Mouse (Mus musculus) CH12.LX (cell line): Measurements from ENCODE around the gene Drc1. TPM values are rescaled to one million over a fixed set of nuclear protein-coding genes. Genes with fewer than 3 reads are reported as not detected.
A peak's percentile ranks its signal among the peaks of the same experiment; 100 is the strongest.

ENCODE experiments used
- DNase-seq: peaks from one replicate; pipeline ENCODE4 v3.0.0-alpha.2; 2013; ENCODE audit errors: extremely low read depth
- H3K27ac ChIP-seq: 2 replicates; pipeline ENCODE4 v1.5.1; 2012; ENCODE audit warnings: low read depth, mild to moderate bottlenecking, control low read depth, moderate library complexity; ENCODE audit not compliant: insufficient read depth
- H3K27me3 ChIP-seq: replicated peaks from 2 replicates; pipeline ENCODE3; 2012; ENCODE audit warnings: inconsistent platforms
- H3K36me3 ChIP-seq, 2 experiments: replicated peaks in 1 of 2; 2 replicates each; pipeline versions ENCODE3 to v1.6.1; 2012; ENCODE audit warnings: inconsistent platforms in 1 of 2, low read length in 1 of 2, mild to moderate bottlenecking in 1 of 2, mixed read lengths in 1 of 2, moderate library complexity in 1 of 2; ENCODE audit not compliant: control insufficient read depth in 1 of 2, insufficient read depth in 1 of 2
- H3K4me1 ChIP-seq, 2 experiments: 2 replicates each; pipeline ENCODE4 v1.6.1; 2012; ENCODE audit warnings: inconsistent platforms in 1 of 2, moderate library complexity in 1 of 2; ENCODE audit not compliant: insufficient read depth in 2 of 2, control insufficient read depth in 1 of 2
- H3K4me2 ChIP-seq: 2 replicates; pipeline ENCODE4 v1.6.1; 2012; ENCODE audit warnings: low read depth, mild to moderate bottlenecking, control low read depth; ENCODE audit not compliant: poor library complexity, insufficient read depth, severe bottlenecking
- H3K4me3 ChIP-seq, 3 experiments: fragments of 150-350 bp in 1 of 3; sonication (generic) in 1 of 3; replicated peaks in 1 of 3; 2 replicates each; pipeline versions ENCODE3 to v1.5.1; 2011 to 2012; ENCODE audit warnings: low read depth in 2 of 3, low read length in 2 of 3, mild to moderate bottlenecking in 2 of 3, moderate library complexity in 2 of 3, control low read depth in 1 of 3, improper control_type of control experiment in 1 of 3, inconsistent platforms in 1 of 3, mixed read lengths in 1 of 3; ENCODE audit not compliant: poor library complexity in 1 of 3
- H3K79me2 ChIP-seq: replicated peaks from 2 replicates; pipeline ENCODE4 v1.6.1; 2012; ENCODE audit warnings: mild to moderate bottlenecking, moderate library complexity; ENCODE audit not compliant: control insufficient read depth, poor library complexity, insufficient read depth, severe bottlenecking; ENCODE audit errors: extremely low read depth
- H3K9ac ChIP-seq: 2 replicates; pipeline ENCODE4 v1.6.1; 2012; ENCODE audit warnings: low read depth, mild to moderate bottlenecking, control low read depth, moderate library complexity; ENCODE audit not compliant: insufficient read depth
- H3K9me3 ChIP-seq: replicated peaks from 2 replicates; pipeline ENCODE3; 2012; ENCODE audit warnings: low read length, inconsistent platforms, mixed read lengths
- BHLHE40 ChIP-seq: IDR thresholded peaks from 2 replicates; pipeline ENCODE4 v1.6.1; 2011; ENCODE audit warnings: mild to moderate bottlenecking, low read depth, low read length, improper control_type of control experiment
- CTCF ChIP-seq, 2 experiments: IDR thresholded peaks in 1 of 2; conservative IDR thresholded peaks in 1 of 2; 2 replicates each; pipeline ENCODE4 v1.5.1; 2011 to 2012; ENCODE audit warnings: low read depth in 2 of 2, low read length in 2 of 2, improper control_type of control experiment in 1 of 2, inconsistent platforms in 1 of 2, mild to moderate bottlenecking in 1 of 2, moderate library complexity in 1 of 2
- ELF1 ChIP-seq: IDR thresholded peaks from 2 replicates; pipeline ENCODE4 v1.6.1; 2014; ENCODE audit warnings: low read depth, mild to moderate bottlenecking, inconsistent platforms, low read length, improper control_type of control experiment
- JUND ChIP-seq: conservative IDR thresholded peaks from 2 replicates; pipeline ENCODE4 v1.6.1; 2011; ENCODE audit warnings: low read depth, low read length, improper control_type of control experiment
- RAD21 ChIP-seq: IDR thresholded peaks from 2 replicates; pipeline ENCODE4 v1.6.1; 2011; ENCODE audit warnings: low read depth, mild to moderate bottlenecking, low read length, improper control_type of control experiment, moderate library complexity
- SIN3A ChIP-seq: IDR thresholded peaks from 2 replicates; pipeline ENCODE4 v1.6.1; 2012; ENCODE audit warnings: low read length, improper control_type of control experiment, inconsistent platforms
- SMC3 ChIP-seq: IDR thresholded peaks from 2 replicates; pipeline ENCODE4 v1.6.1; 2011; ENCODE audit warnings: low read depth, low read length, improper control_type of control experiment
- TCF12 ChIP-seq: IDR thresholded peaks from 2 replicates; pipeline ENCODE4 v1.6.1; 2014; ENCODE audit warnings: low read depth, mild to moderate bottlenecking, inconsistent platforms, low read length, improper control_type of control experiment
- dilution Hi-C: fragments of 300-500 bp; cut with MboI; formaldehyde crosslinking; loops from 2 replicates; pipeline ENCODE4 v1.14.3; 2020; ENCODE audit warnings: low sequenced_read_pairs; ENCODE audit not compliant: extremely low pct_unique_long_range_greater_than_20kb, extremely low pct_ligation_motif_present
- in situ Hi-C: fragments of 300-500 bp; cut with MboI; formaldehyde crosslinking; loops from 3 replicates; pipeline ENCODE4 v1.14.3; 2019; ENCODE audit warnings: low sequenced_read_pairs, low pct_ligation_motif_present, low pct_unique_long_range_greater_than_20kb, mixed read lengths
- polyA plus RNA-seq: library from polyadenylated mRNA; unstranded; fragments of >175 nt; gene quantifications from 2 replicates; pipeline ENCODE4 v1.2.1, GENCODE M21; 2012; ENCODE audit warnings: low read depth; ENCODE audit not compliant: insufficient read length
- total RNA-seq, 2 experiments: library from RNA; depleted of rRNA; stranded (reverse); fragments of 300-350 nt in 1 of 2; fragments of >200 nt in 1 of 2; gene quantifications; 2 replicates each; pipeline ENCODE4 v1.2.3; 2012 to 2014

Drc1 gene
- total and polyA plus RNA-seq, 3 experiments = 0.04 TPM; not detected in 2

GRCm38 (mm10) chr5:30243741-30244140, 37.4 kb upstream of the Drc1 start:
- no peak overlapping the region for H3K27ac ChIP-seq
- DNase-seq = peak; percentile 45
- peaks cover 45% of the 10 kb centered on the region for H3K79me2 ChIP-seq
- no peak overlapping the region for H3K4me3 ChIP-seq
- peaks cover under 1 to 22% of the 10 kb centered on the region in 2 experiments for H3K36me3 ChIP-seq
- no peaks in the 10 kb centered on the region for H3K27me3 ChIP-seq
- H3K9ac ChIP-seq = no peak overlapping the region
- no peak overlapping the region for H3K4me2 ChIP-seq
- peaks cover 2 to 47% of the 10 kb centered on the region in 2 experiments; a peak in 3 of 4 replicates for H3K4me1 ChIP-seq
- no peak for TF ChIP-seq JUND
- TF ChIP-seq CTCF (conservative IDR thresholded peaks at IDR 0.05 in 1 of 2, IDR thresholded peaks at IDR 0.05 in 1 of 2; ENCODE audit: low read depth in 2 of 2, low read length in 2 of 2) = peak; percentile 56 to 59
- no peaks in the 10 kb centered on the region for H3K9me3 ChIP-seq
- dilution Hi-C loops (no loop called here), in situ Hi-C loops (no loop called here)

GRCm38 (mm10) chr5:30245861-30246416, 35.2 kb upstream of the Drc1 start:
- Histone ChIP-seq H3K4me2 (no peak overlapping the region), H3K27ac (no peak overlapping the region), H3K9me3 (no peaks in the 10 kb centered on the region), H3K27me3 (no peaks in the 10 kb centered on the region), H3K4me1 (peaks cover 2 to 40% of the 10 kb centered on the region in 2 experiments; a peak in 3 of 4 replicates), H3K4me3 (no peak overlapping the region), H3K9ac (no peak overlapping the region), H3K36me3 (peaks cover 6 to 31% of the 10 kb centered on the region in 2 experiments), H3K79me2 (peaks cover 35% of the 10 kb centered on the region)
- dilution Hi-C loops (no loop called here), in situ Hi-C loops (no loop called here)
- DNase-seq = no peak
- TF ChIP-seq BHLHE40 = peak; percentile 65
- no peak for TF ChIP-seq ELF1

GRCm38 (mm10) chr5:30247666-30248065, 33.5 kb upstream of the Drc1 start:
- H3K27me3 ChIP-seq = no peaks in the 10 kb centered on the region
- H3K36me3 ChIP-seq = peaks cover 8 to 41% of the 10 kb centered on the region in 2 experiments
- no peak for DNase-seq
- peaks cover 2 to 33% of the 10 kb centered on the region in 2 experiments; a peak in 3 of 4 replicates for H3K4me1 ChIP-seq
- peak in 1 of 2 experiments; percentile 59; a peak in 2 of 4 replicates for TF ChIP-seq CTCF (conservative IDR thresholded peaks at IDR 0.05 in 1 of 2, IDR thresholded peaks at IDR 0.05 in 1 of 2; ENCODE audit: low read depth in 2 of 2, low read length in 2 of 2)
- TF ChIP-seq RAD21 = peak; percentile 25
- TF ChIP-seq TCF12 = no peak
- no peak for TF ChIP-seq BHLHE40
- TF ChIP-seq SMC3 = peak; percentile 46
- no peak for TF ChIP-seq SIN3A
- no peak overlapping the region for H3K9ac ChIP-seq
- H3K9me3 ChIP-seq = peaks cover 2% of the 10 kb centered on the region
- no peak overlapping the region for H3K4me2 ChIP-seq
- in situ Hi-C loops = no loop called here
- no peak overlapping the region for H3K4me3 ChIP-seq
- peaks cover 25% of the 10 kb centered on the region for H3K79me2 ChIP-seq
- dilution Hi-C loops = no loop called here
- no peak overlapping the region for H3K27ac ChIP-seq
